Mouse (Mus musculus) ovary, postnatal 14 days (tissue): ENCODE data around the gene Olfr156.
"Not testable (repeated sequence)": the region's sequence is repeated elsewhere in the genome, so short reads cannot be mapped to it uniquely, and the experiment has no call there.

Source experiments
- DNase-seq: peaks from one replicate; pipeline ENCODE4 v3.0.0; 2022; ENCODE audit warnings: low spot score

Gene Olfr156

DNA sequence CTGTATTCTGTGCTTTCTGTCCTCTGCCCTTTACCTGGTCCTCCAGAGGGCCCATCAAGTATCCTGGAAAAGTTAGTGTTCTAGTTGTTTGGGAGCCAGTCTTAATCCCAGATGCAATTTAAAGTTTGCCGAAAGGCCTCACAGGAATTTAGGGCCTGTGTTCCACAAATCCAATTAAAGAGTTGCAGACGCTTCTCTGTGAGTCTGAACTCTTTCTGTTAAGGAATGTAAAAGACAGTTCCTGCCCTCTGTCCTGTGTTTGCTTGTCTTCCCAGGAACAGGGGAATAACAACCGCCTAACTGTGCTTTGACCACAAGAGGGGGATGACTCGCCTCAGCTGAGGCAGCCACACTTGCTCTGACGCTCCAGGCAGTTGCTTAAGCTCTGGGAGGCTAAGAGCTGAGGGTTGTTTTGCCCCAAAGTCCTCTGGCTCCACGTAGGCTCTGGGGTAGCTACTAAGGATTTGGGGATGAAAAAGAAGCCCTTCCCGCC lies at the start of gene Olfr156:
Gene Olfr156, minus strand, starts transcription at position 51 of the 493 bp plus-strand sequence.
- DNase-seq: peak; percentile 37

DNA sequence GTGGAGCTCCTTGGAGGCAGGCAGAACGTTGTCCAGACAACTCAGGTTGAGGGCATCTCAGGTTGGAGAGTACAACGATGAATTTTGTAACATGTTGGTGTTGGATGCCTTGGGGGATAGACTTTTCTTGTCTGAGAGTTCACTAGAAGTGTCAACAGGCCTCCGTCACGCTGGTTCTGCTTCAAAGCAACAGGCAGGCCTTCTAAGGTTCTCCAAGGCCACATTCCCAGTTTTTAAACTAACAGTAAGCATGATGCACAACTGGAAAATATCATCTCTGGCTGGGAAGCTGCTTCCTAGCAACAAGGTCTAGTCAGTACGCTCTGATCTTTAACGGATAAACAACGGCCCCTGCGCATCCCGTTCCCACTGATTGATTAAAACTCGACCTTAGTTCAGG lies 46.1 kb upstream of the Olfr156 start:
- no peak for DNase-seq

DNA sequence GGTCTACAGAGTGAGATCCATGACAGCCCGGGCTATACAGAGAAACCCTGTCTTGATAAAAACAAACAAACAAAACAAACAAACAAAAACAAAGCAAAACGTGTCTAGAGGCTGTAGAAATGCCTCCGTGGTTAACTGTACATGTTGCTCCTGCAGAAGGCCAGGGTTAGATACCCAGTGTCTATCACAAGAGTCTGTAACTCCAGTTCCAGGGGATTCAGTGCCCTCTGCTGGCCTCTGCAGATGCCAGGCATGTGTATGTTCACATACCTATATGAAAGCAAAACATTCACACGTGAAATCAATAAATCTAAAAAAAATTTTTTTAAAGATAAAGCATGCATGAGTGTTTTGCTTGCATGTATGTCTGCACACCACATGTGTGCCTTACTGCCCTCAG lies 39.6 kb upstream of the Olfr156 start:
- no peak for DNase-seq

DNA sequence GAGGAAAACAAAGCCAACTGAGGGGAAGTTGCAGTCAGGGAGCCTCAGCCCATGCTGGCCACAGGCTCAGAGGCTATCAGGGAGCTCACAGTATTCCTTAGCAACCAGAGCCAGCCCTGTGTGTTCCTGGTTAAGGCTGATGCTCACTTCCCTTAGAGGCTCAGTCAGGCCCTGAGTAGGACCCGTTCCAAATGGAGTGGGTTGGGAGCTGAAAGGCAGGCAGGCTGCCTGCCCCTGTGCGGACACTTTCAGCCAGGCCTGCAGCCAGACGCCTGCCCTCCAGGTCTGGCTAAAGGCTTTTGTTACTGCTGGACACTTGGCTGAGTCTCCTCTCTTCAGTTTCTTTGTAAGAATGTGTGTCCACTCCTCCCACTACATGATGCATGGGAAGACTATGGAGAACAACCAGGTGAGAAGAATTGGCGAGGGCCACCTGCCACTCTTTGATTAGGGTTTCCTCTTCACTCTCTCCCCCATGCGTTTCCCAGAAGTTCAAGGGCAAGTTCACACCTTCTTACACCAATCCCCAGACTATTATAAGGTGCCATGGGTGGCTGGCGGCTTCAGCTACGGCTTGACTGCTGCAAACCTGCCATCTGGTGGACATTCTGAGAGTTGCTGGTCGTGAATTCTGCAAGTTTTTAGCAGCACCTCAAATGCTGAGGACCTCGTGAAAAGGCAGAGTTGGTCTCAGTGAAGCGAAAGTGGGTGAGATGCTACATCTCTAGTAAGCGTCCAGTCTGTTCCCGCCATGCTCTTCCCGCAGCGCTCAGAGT lies 37.2 kb upstream of the Olfr156 start:
- peak; percentile 63 for DNase-seq

DNA sequence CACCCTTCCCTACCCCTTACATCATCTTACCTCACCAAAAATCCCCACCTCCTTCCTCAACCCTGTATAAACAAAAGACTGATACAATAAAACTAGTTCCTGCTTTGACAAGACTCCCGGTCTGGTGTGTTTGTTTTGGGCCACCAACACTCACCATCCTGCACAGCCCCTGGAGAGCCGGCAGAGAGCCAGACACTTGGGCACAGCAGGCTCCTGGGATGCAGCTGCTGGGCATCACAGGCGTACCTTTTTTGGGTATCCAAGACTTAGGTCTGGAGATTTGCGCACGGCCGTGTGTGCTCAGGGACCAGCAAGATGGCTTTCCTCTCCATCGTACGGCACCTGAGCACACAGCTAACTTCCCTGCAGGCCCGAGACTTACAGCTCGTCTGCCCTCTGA lies 36.2 kb upstream of the Olfr156 start:
- DNase-seq: no peak

DNA sequence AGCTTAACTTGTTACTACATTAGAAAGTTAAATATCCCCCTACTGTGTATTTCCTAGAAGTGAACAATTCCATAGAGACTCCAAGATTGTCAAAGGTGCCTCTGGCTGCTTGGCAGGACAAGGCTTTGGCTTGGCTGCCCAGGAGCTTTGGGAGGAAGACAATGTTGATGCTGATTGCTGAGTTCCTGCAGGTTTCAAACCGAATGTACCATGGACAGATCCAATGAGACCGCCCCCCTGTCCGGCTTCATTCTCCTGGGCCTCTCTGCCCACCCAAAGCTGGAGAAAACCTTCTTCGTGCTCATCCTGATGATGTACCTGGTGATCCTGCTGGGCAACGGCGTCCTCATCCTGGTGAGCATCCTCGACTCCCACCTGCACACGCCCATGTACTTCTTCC lies 30.4 kb upstream of the Olfr156 start:
- DNase-seq: no peak

DNA sequence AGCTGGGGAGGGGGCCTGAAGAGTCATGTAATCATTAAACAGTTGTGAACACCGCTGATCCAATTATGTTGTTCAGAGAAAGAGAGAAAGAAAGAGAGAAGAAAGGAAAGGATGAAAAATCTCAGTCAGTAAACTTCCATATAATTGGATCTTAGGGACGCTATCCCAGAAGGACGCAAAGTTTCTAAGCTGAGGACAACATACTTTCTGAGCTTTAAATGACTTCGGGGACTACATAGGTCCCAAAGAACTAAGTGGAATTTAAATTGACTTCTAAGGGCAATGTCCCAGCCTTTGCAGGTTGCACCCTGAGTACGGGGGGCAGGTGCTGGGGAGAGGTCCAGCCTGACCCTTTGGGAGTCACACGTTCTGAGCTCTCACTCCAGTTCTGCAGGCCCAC lies 27.6 kb upstream of the Olfr156 start, which contains the start of gene Olfr155:
Gene Olfr155, plus strand, starts transcription at position 301 of the 400 bp plus-strand sequence.
- no peak for DNase-seq

DNA sequence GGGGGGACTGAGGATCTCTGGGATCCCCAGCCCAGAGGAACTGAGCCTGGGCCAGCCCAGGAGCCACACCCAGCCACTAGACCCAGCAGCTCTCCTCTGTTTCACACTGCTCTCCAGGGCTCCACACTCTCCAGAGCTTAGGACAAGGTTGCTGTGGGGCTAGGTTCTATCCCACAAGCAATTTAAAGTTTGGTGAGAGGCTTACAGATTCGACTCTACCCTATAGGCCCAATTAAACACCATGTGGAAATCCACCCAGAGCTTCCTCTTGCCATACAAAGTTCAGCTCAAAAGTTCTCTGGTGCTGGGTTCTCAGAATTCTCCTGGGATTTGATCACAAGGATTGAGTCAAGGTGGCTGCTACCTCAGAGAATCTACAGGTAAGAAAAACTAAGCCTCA lies 16.4 kb upstream of the Olfr156 start, which contains the start of gene Olfr157:
Gene Olfr157, minus strand, starts transcription at position 101 of the 400 bp plus-strand sequence.
- DNase-seq: no peak

DNA sequence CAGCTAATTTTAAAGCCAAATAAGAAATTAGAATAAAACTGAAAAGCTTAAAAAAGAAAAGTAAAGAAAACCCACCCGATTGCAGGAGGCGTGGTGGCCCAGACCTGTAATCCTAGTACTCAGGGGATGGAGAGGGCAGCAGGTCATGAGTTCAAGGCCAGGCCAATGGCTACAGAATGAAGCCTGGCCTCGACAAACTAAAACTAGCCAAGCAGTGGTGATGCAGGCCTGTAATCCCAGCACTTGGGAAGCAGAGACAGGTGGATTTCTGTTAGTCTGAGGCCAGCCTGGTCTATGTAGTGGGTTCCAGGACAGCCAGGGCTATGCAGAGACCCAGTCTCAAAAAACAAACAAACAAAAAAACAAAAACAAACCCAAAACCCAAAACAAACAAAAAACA lies 14.6 kb upstream of the Olfr156 start:
- no peak for DNase-seq

DNA sequence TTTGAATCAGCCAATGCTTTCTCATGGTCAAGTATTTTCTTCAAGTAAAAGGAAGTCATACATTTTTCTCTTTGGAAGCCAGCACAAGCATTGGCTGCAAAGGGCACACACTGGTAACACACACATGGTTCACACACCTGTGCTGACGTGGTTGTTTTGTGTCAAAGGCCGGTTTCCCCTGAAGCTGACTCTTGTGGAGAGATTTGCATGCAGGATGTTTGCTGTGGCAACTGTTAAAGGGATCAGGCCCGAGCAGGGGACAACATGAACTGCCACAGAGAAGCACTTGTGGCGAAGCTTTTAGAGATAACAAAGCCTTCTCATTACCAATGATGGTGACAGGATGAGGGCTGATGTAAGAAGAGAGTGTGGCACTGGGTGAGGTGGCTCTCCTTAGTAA lies 11.1 kb upstream of the Olfr156 start:
- no peak for DNase-seq

DNA sequence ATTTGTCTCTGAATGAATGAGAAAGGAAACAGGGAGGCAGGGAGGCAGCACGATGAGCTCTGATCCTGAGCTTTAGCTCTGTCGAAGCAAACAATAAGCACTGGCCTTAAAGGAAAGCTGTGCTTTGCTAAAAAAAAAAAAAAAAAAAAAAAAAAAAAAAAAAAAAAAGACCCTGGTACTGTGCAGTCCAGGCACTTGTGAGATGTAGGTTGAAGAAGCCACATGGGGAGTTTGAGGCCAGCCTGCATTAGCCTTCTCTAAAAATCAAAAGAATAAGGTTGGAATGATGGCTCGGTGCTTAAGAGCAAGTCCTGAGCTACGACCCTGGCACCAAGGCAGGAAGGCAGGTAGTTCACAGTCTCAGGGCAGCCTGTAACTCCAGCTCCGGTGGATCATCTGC lies 10.1 kb upstream of the Olfr156 start:
- no peak for DNase-seq

DNA sequence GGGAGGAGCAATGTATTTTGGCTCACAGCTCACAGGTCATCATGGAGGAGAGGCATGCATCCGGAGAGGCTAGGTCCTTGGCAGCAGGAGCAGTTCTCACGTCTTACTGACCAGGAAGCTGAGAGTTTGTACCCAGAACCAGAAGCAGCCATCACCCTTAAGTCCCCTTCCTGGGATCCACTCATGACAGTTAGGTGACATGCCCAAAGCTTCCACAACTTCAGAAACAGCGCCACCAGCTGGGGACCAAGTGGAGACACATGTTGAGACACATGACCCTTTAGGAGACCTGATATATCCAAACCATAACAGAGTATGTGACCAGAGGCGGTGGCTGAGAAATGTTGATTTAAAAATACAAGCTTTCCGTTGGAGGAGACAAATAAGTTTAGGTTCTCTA lies 8.3 kb upstream of the Olfr156 start:
- no peak for DNase-seq

DNA sequence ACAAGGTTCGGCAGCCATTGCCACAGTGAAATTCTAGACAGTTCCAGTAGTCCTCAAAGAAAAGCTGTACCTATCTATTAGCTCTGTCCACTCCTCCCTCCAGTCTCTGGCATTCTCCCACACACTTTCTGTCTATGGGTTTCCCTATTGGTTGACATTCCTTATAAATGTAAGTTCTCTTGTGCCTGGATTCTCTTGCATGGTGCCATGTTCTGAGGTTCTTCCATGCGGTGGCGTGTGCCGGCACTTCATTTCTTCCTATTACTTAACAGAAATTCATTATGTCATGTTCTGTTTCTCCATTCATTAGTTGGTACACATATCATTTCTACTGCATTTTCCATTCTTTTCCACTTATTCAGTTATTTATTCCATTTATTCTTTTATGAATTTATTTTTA lies 5.1 kb upstream of the Olfr156 start:
- no peak for DNase-seq

DNA sequence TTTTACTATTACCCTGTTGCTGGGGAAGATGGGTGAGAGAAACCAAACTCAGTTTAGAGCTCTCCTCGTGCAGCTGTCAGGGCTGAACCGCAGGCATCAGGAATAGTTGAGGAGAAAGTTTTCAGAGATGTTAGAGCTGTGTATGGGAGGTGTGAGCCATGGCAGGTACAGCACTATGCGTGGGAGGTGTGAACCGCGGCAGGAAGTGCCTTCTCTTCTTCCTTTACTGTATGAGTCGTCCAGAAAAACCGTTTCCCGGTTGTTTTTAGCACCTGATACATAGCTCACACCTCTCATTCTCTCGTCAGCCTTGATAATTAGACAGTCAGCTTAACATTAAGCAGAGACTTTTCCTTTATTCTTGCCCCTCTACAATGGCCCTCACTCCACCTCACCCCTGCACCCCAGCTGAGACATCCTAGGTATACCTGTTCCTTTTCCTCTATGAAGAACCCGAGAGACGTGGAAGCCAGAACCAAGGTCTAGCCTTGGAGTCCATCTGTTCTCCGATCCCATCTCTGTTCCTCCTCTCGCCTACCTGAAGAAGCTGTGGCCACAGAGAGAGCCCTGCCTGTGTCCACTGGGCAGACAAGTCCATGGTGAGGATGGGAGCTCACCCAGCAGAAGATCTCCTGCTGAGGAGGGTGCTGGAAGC lies 672 bp downstream of the Olfr156 start:
- DNase-seq: no peak

DNA sequence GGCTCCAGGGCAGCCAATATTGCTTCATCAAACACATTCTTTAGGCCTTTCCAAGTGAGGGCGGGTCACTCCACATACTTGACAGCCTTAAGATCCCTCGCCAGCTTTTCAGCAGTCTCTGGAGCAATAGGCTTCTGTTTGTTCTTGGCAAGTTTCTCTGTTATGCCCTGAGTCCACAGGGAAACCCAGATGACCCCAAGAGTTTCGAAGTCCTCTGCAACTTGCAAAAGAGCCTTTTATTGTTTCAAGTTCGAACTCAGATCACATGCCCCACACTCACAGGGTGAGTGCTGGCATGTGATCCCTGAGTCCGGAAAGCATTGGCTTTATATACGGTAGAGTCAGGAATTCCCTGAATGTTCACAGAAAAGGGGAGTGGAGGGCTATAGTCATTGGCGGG lies 24.8 kb downstream of the Olfr156 start:
- DNase-seq: no peak

DNA sequence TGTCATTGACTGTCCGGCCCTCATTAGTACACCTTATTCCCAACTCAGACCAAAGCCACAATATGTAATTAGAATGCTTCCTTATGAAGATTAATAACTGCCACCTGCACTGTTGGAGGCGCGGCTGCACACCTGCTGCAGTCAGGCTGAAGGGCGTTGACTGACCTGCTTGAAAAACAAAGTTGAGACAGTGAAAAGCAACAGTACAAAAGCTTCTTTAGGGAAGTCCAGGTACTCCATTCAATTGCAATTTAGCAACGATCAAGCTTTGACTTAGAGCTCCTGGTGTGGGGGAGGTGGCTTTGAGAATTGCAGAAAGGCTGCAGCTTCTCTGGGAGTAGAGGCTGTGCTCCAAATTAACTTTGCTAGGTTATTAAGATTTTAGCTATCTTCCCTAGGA lies 27.9 kb downstream of the Olfr156 start:
- DNase-seq: not testable (repeated sequence)

DNA sequence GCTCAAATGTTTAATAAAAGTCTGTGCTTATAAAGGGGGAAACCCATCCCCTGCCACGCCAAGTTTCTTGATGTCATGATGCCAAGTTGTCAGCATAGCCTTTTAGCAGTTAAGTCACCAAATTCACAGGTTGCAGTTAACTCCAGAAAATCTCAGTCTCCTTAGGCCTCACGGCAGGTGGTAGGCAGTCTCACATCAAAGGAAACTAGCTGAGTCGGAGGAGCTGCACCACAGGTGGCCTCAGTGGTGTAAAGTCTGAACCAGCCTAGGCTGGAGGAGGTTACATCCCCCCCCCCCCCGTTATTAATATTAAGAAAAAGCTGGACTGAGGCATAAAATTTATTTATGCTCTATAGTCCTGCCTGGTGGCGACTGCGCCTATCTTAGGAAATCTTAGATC lies 28.4 kb downstream of the Olfr156 start:
- DNase-seq: no peak

DNA sequence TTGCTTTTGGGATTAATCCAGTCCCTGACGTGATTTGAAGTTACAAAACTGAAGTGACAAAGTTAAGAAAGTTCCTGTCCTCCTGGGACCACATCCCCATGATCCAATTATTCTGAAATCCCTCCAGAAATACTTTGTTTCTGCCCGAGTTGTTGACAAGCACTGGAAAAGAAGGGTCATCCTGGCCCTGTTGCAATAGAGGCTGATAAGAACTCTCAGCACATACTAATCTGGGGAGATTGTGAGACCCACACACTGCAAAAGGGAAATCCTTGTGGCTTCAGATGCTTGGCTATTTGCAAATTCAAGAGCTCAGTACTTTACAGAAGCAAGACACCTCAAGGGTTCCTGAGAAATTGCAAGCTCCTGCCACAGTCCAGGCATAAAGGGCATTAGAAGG lies 51.4 kb downstream of the Olfr156 start:
- DNase-seq: no peak

DNA sequence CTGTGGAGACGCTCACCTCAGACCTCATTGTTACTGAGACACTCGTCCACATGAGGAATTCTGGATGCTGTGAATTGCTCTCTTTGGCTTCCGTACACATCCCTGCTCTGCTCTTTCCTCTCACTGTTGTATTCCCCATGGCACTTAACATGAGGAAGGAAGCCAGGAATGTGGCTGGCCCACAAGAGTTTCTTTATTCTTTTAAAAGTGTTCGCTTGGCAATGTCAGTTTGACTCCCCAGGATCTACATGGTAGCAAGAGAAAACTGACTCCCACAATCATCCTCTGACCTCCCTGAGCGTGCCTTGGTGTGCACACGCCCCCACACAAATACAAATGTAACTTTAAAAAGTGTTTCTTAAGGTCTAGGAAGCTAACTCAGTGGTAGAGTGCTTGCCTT lies 52.1 kb downstream of the Olfr156 start:
- no peak for DNase-seq

DNA sequence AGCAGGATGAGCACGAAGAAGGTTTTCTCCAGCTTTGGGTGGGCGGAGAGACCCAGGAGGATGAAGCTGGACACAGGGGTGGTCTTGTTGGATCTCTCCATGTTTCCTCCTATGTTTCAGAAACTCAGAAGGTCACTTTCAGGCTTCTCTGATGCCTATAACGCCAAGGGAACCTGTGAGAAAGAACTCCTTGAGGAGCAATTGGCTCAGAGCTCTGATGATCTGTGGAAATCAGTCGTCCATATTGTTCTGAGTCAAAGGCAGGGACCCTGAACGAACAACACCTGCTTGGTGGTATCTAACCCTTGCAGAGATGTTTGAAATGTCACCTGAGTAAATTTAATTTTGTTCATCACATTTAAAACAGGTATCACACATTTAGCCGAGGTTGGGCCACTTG lies 52.8 kb downstream of the Olfr156 start, which contains the start of gene Olfr159:
Gene Olfr159, minus strand, starts transcription at position 101 of the 400 bp plus-strand sequence.
- no peak for DNase-seq
